Mouse (Mus musculus): ENCODE data around the gene Gfra1.

DNA sequence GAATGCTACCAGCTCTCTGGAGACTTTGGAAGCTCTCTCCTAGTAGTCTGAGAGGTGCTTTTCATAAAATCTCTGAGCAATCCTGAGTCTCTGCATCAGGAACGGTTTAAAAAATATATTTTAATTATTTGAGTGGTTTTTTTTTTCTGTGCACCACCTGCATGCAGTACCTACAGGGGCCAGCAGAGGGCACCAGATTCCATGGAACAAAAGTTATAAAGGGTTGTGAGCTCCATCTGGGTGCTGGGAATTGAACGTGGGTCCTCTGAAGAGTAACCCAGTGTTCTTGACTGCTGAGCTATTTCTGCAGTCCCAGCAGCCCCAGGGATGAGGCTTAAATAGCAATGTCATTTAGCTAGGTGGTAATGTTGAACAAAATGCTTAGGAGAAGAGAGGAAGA is 141.9 kb downstream of the Gfra1 start:
- no peak for TF ChIP-seq CHD2 (IDR thresholded peaks at IDR 0.05; ENCODE audit: low read depth, low read length)
- TF ChIP-seq ZC3H11A (IDR thresholded peaks at IDR 0.05; ENCODE audit: borderline replicate concordance, low read depth, low read length) = peak; percentile 51; the same call in 1 of the 2 replicates
- TF ChIP-seq HCFC1 (IDR thresholded peaks at IDR 0.05; ENCODE audit: borderline replicate concordance, insufficient read depth, low read length) = no peak
